Mouse (Mus musculus) heart, postnatal 36 days (tissue): ENCODE measurements around the gene Zfp280d. TPM values are rescaled to one million over a fixed set of nuclear protein-coding genes. Genes with fewer than 3 reads are reported as not detected.

Source experiments
- DNase-seq, 2 experiments: peaks; one replicate each; pipeline ENCODE4 v3.0.0; 2021 to 2022
- intact Hi-C: fragments of 180-260 bp; cut with DNase I; formaldehyde crosslinking; loops from one replicate; pipeline ENCODE4 v1.15.1; 2025
- total RNA-seq, 2 experiments: library from RNA; stranded (reverse); gene quantifications; 2 replicates each; pipeline ENCODE4 v1.2.3; 2021

Zfp280d gene
- total RNA-seq, result 10 to 100 TPM; 19.3 to 23.0 TPM

GRCm38 (mm10) chr9:72274677-72275076 is at the start of gene Zfp280d:
TSS of gene Zfp280d (plus strand) at chr9:72274860.
- DNase-seq, result peak; percentile 88 to 90
- intact Hi-C loops, result loop anchor here (5.0 kb wide), 1 partner anchor 142 kb away; no protein-coding TSS in a partner anchor

DNA sequence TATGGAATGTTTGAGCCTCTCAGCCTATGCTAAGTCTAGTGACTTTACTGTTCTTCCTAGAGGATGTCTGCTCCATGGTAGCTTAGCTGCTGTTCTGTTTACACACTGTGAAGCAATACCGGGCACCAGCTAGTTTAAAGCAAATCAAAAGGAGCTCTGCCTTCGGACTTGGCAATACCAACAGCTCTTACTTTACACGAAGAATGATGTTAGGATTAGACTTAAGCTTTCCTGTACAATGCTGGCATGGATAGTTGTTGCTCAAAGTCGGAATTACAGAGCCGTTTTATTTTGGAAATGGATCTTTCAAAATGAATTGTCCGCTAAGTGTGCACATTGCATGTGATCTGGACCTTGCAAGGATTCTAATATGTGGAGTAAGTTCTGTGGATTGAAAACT is 48.1 kb upstream of the Zfp280d start:
- DNase-seq, result no peak
- intact Hi-C loops, result no loop called here

DNA sequence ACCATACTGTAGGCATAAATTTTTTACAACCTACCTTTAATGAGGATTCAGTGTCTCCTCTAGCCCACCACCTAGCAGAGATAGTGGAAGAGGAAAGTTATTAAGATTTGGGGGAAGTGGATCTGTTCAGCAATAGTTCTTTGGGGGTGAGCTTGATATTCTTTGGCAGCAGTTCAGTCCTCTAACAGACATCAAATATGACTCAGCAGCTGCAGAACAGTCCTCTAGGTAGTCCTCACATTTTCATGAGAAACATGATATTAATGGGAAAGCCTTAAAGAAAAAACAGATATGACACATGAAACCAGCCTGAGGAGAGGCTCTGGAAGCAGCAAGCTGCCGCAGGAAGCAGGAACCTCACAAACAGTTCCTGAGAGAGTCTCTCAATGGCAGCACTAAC is 22.0 kb upstream of the Zfp280d start:
- intact Hi-C loops, result no loop called here
- DNase-seq, result no peak

DNA sequence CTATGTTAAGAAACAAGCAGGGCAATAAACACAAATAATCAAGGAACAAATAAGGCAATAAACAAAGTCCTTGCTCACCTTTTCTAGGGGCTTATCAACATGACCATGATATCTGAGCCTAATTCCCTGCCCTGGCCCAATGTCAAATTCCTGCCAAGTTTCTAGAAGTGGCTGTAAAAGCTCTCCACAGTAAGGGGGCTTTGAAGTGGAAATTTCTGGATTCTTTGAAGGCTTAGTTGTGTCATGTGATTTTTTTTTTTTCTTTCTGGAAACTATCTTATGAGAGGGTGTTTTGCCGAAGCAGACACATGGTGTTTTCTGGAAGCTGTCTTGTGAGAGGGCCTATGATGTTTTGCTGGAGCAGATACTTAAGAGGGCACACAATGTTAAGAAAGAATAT is 19.4 kb upstream of the Zfp280d start:
- DNase-seq, result no peak
- intact Hi-C loops, result no loop called here

DNA sequence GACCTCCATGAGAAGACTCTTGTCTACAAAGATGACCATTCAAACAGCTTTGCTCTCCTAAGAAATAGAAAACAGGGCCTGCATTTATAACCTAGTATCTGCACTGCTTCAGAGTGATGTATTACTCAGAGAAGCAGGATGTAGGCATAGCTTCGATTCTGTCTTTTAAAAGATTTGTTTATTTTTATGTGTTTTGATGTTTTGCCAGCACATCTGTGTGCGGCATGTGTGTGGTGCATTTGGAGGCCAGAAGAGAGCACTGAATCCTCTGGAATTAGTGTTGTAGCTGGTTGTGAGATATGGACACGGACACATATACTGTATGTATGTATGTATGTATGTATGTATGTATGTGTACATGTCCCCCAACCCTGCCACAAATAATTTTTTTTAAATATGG is 18.0 kb upstream of the Zfp280d start:
- intact Hi-C loops, result no loop called here

GRCm38 (mm10) chr9:72260337-72260736 is 14.3 kb upstream of the Zfp280d start:
- intact Hi-C loops, result loop anchor here (1.0 kb wide), 1 partner anchor 148 kb away; no protein-coding TSS in a partner anchor
- DNase-seq, result no peak

More for the DNA sequence above, 18.0 kb upstream of the Zfp280d start:
- no peak for DNase-seq

DNA sequence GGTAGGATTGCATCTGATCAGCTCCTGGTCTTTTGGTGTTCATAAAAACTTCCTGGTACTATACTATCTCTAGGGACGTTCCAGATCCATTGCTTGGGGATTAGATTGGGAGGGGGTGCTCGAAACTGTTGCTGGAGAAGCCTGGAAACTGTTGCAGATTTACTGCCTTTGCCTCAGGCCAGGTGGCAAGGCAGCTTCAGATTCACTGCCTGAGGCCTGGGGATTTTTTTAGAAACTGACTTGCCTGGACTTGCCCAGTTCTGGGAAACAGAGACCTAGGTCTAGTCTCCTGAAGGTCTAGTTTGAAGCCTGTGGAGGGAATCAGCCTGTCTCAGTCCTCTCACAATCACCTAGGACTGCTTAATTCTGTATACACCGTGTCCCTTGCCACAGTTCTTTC is 9.8 kb upstream of the Zfp280d start:
- intact Hi-C loops, result no loop called here
- no peak for DNase-seq

GRCm38 (mm10) chr9:72270146-72270545 is 4.5 kb upstream of the Zfp280d start:
- intact Hi-C loops, result no loop called here

DNA sequence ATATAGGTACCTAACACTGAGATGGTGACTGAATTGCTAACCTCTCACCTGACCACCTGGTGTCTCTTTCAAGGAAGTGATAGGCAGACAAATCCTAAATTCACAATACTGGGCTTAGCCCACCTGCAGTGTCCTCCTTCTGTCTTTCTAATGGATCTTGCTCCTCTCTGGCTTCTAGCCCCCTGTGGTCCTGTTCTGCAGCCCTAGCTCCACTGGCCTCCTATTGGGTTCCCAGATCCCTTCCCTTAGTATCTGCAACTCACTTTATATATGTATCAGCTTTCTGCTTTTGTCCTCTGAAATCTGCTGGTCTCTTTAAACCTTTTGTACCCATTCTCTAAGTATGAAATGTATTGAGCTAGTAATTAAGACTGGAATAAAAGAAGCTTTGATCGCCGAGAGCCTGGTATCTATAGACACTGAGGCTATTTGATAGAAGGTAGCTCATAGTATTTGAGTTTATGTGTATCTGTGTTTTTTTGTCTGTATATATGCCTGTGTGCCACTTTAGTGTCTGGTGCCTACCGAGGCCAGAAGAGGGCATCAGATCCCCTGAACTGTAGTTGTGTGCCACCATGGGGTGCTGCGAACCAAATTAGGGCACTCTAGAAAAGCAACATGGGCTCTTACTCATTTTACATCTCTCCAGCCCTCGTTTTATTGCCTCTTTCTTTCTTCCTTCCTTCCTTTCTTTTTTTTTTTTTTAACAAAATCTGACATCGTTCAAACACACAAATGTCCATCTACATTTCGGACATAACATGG is 832 bp upstream of the Zfp280d start:
- no peak for DNase-seq
- intact Hi-C loops, result no loop called here

More at GRCm38 (mm10) chr9:72270146-72270545, 4.5 kb upstream of the Zfp280d start:
- no peak for DNase-seq

- intact Hi-C loops, result loop anchor here (5.0 kb wide), 1 partner anchor 143 kb away; no protein-coding TSS in a partner anchor
- peak; percentile 62 to 72 for DNase-seq
Observed at GRCm38 (mm10) chr9:72275101-72275978, 680 bp downstream of the Zfp280d start.

- intact Hi-C loops, result loop anchor here (5.0 kb wide), 1 partner anchor 144 kb away; no protein-coding TSS in a partner anchor
Observed at GRCm38 (mm10) chr9:72275979-72276500, 1.4 kb downstream of the Zfp280d start.

GRCm38 (mm10) chr9:72276941-72277340 is 2.3 kb downstream of the Zfp280d start:
- DNase-seq, result no peak
- intact Hi-C loops, result loop anchor here (5.0 kb wide), 1 partner anchor 145 kb away; no protein-coding TSS in a partner anchor

More at GRCm38 (mm10) chr9:72275979-72276500, 1.4 kb downstream of the Zfp280d start:
- peak in 1 of 2 experiments; percentile 22 for DNase-seq

- no peak for DNase-seq
- intact Hi-C loops, result loop anchor here (5.0 kb wide), 1 partner anchor 148 kb away; no protein-coding TSS in a partner anchor
Observed at GRCm38 (mm10) chr9:72279943-72280342, 5.3 kb downstream of the Zfp280d start.

DNA sequence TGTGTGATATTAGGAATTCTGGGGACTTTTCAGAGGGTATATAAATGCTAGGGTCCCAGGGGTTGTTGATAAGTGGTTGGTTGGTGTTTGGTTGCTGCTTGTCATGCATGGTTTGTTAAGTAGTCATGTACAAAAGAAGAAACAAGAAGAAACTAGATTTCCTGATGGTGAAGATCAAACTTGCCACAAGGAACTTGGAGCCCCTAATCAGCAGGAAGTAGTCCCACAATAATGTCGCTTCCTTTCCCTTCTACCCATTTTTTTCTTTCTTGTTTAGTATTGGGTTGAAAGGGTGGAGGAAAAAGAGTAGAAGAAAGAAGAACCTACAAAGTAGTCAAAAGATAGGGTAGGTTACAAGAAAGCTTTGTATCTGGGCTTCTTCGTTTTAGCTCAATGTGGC is 13.0 kb downstream of the Zfp280d start:
- intact Hi-C loops, result no loop called here
- no peak for DNase-seq

DNA sequence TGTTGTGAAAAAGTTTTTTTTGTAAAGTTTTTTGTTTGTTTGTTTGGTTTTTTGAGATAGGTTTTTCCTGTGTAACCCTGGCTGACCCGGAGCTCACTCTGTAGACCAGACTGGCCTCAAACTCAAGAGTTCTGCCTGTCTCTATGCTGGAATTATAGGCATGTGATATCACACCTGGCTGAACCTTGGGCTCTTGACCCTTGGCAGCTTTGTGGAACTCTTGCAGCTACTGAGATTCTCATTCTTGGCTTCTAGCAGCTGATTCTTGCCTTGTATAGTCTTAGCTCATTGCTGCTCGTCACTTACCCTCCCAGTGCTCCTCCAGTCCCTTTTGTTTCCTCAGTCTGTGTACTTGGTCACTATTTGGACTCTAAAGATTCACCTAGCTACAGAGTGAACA is 13.6 kb downstream of the Zfp280d start:
- DNase-seq, result no peak

GRCm38 (mm10) chr9:72289094-72289493 is 14.4 kb downstream of the Zfp280d start:
- intact Hi-C loops, result no loop called here
- DNase-seq, result no peak

More for the DNA sequence above, 13.6 kb downstream of the Zfp280d start:
- intact Hi-C loops, result no loop called here

DNA sequence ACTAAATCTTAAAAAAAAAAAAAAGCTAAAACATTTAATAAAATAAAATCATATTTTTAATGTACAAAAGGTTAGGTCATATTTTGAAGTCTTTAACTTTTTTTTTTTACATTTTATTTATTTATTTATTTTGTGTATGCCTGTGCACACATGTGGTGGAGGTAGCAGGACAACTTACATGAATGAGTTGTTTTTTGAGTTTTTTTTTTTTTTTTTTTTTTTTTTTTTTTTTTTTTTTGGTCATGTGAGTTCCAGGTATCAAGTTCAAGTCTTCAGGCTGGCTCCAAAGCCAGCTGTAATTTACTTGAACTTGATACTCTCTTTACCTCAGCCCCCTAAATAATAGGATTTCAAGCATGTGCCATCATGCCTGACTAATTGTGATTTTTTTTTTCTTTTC is 19.4 kb downstream of the Zfp280d start:
- intact Hi-C loops, result no loop called here
- no peak for DNase-seq

DNA sequence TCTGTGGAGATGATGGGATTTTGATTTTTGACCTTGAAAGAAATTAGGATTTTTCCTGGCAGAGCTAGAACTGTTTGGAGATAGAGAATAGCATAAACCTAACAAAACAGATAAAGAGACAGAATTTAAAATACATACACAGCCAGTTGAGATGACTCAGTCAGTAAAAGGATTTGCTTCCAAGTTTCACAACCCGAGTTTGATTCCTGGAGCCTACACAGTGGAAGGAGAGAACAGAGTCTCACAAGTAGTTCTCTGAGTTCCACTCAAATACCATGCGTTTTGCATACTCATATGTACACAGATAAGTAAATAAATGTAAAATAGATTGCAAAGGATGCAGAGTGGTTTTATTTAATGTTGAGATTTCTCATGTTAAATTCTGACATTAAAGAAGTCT is 35.1 kb downstream of the Zfp280d start:
- intact Hi-C loops, result loop anchor here (5.0 to 10.0 kb wide), 2 partner anchors 33 to 445 kb away; no protein-coding TSS in a partner anchor
- no peak for DNase-seq

DNA sequence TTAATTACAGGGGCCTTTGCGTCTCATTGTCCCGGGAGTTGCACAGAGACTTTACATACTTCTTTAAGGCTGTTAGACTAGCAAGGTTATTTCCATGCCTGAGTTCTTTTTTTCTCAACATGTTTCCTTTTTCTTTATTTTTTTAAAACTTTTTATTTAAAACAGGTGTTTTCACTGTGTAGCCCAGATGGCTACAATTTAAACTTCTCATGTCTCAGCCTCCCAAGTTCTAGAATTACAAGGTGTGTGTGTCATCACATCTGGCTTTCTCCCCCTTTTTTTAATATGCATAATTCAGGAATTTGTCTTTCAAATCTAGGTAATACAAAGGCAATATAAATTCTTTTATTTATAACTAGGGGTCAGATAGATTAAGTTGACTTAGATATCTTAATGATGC is 58.6 kb downstream of the Zfp280d start:
- intact Hi-C loops, result no loop called here
- DNase-seq, result no peak

DNA sequence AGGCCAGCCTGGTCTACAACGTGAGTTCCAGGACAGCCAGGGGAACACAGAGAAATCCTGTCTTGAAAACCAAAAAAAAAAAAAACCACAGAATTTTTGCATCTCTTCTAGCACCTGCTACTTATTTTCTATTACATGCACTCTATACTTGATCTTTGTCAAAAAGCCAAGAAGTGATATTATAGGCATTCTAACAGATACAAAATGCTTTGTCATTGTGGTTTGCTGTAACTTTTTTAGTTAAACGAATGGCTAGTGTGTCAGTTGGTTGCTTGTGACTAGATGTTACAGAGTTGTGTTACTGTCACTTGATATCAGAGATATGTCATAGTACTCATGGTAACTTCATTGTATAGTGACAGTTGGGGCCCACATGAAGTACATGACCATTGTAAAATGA is 61.4 kb downstream of the Zfp280d start:
- DNase-seq, result no peak
- intact Hi-C loops, result no loop called here

- no peak for DNase-seq
- intact Hi-C loops, result no loop called here
Observed at GRCm38 (mm10) chr9:72339119-72339518, 64.5 kb downstream of the Zfp280d start.
